Mouse (Mus musculus): ENCODE results near the gene Cd2.

- TF ChIP-seq CTCF (IDR thresholded peaks at IDR 0.05; ENCODE audit: control insufficient read depth, insufficient read depth, insufficient read length) (no peak), MAX (IDR thresholded peaks at IDR 0.05) (no peak), CEBPB (IDR thresholded peaks at IDR 0.05; ENCODE audit: low read depth) (no peak)
These were observed 55.2 kb downstream of the Cd2 start for GRCm38 (mm10) chr3:101232570-101232969.

All from C2C12 (cell line).